32 mouse cellular contexts compared by ENCODE assay signal in genomic region chr8:70459636-70460035, GRCm38 (mm10). TPM values are rescaled to one million over a fixed set of nuclear protein-coding genes. Genes with fewer than 3 reads are reported as not detected.
DNase-seq lines count a peak whose midpoint lies in the region; ATAC-seq and TF ChIP-seq lines count a peak whose summit lies in the region.
"Had no signal": no experiment of that assay in that cellular context is flagged by ENCODE, and none has a peak within 500 bp of the region (broad histone marks: within the 10 kb centered on the region; RNA-seq: fewer than 3 reads in every experiment).

No protein-coding gene starts in this region.

- TF ChIP-seq EP300 in MEL (IDR thresholded peaks at IDR 0.05; ENCODE audit: low read depth in 1 of 2, low read length in 2 of 2) = no peak

- no peak for TF ChIP-seq POLR2A in lung, adult 2 months (IDR thresholded peaks at IDR 0.05; ENCODE audit: borderline replicate concordance, extremely low read depth, low read depth, low read length)
- TF ChIP-seq POLR2A in MEL (IDR thresholded peaks at IDR 0.05; ENCODE audit: control insufficient read depth in 1 of 2, insufficient read depth in 1 of 2, low read depth in 1 of 2, low read length in 2 of 2, poor library complexity in 1 of 2) = no peak

- no peak for ATAC-seq in hindbrain, postnatal 0 days
- no peak for ATAC-seq in hindbrain, embryonic 16.5 days
- ATAC-seq in lung, embryonic 14.5 days (ENCODE audit: insufficient read depth) = no peak
- ATAC-seq: forebrain, embryonic 15.5 days had no signal

- 95% methylated on average over 2 of the region's 2 CpGs for WGBS in hindbrain, postnatal 0 days
- WGBS in hindbrain, embryonic 16.5 days = 93% methylated on average over 2 of the region's 2 CpGs
- WGBS in lung, embryonic 14.5 days = 97% methylated on average over 2 of the region's 2 CpGs
- 96% methylated on average over 2 of the region's 2 CpGs for WGBS in lung, adult 2 months

- no peak overlapping the region for H3K27ac ChIP-seq in hindbrain, postnatal 0 days
- H3K27ac ChIP-seq in hindbrain, embryonic 16.5 days (ENCODE audit: low read depth, low read length) = no peak overlapping the region
- H3K27ac ChIP-seq in lung, embryonic 14.5 days (ENCODE audit: low read depth) = no peak overlapping the region
- H3K27ac ChIP-seq in MEL (ENCODE audit: control insufficient read depth, low read depth, low read length) = no peak overlapping the region
- H3K27ac ChIP-seq: embryonic facial prominence, embryonic 12.5 days; forebrain, embryonic 10.5 days; forebrain, embryonic 15.5 days; hindbrain, embryonic 12.5 days; kidney, embryonic 15.5 days; liver, embryonic 15.5 days had no signal

- TF ChIP-seq RAD21 in MEL (IDR thresholded peaks at IDR 0.05; ENCODE audit: low read depth, low read length) = peak; percentile 4

- DNase-seq in hindbrain, postnatal 0 days (ENCODE audit: low spot score) = no peak
- DNase-seq in lung, embryonic 14.5 days = no peak
- DNase-seq in lung, adult 2 months = no peak
- DNase-seq in MEL (ENCODE audit: low read depth, low spot score) = peak; percentile 18
- DNase-seq in splenic B cell, adult 2 months (ENCODE audit: low read depth, low spot score) = peak; percentile 11
- no peak for DNase-seq in adrenal gland, postnatal 14 days
- no peak for DNase-seq in T-cell, adult 2 months (ENCODE audit: low spot score)
- DNase-seq: adrenal gland, adult 8-10 months; B cell, adult 2 months; cerebellum, adult 9-10 months; embryo, embryonic 11 days; gastrocnemius, postnatal 10 days; heart, postnatal 36 days; kidney, adult 18-20 months; kidney, postnatal 36 days; layer of hippocampus, postnatal 36 days; liver; lung, postnatal 10 days; midbrain, embryonic 14.5 days; retina, postnatal 1 day; right cerebral cortex, postnatal 14 days; thymus, postnatal 4 days had no signal

- no peaks in the 10 kb centered on the region for H3K79me2 ChIP-seq in MEL (ENCODE audit: control insufficient read depth, insufficient read depth, low read length, poor library complexity)

- peak; percentile 16; the same call in 1 of the 2 replicates for TF ChIP-seq CTCF in hindbrain, postnatal 0 days (IDR thresholded peaks at IDR 0.05; ENCODE audit: low read depth)
- TF ChIP-seq CTCF in lung, embryonic 14.5 days (IDR thresholded peaks at IDR 0.05; ENCODE audit: low read depth) = peak; percentile 31; the same call in 1 of the 2 replicates
- TF ChIP-seq CTCF in lung, adult 2 months (IDR thresholded peaks at IDR 0.05; ENCODE audit: insufficient read depth, low read length) = no peak
- peak; percentile 14 to 33 (median 21); a peak in 3 of 6 replicates for TF ChIP-seq CTCF in MEL (IDR thresholded peaks at IDR 0.05 in 2 of 3, conservative IDR thresholded peaks at IDR 0.05 in 1 of 3; ENCODE audit: control insufficient read depth in 1 of 3, insufficient read depth in 1 of 3, low read depth in 2 of 3, low read length in 3 of 3, poor library complexity in 1 of 3, severe bottlenecking in 1 of 3)

- H3K4me2 ChIP-seq in hindbrain, postnatal 0 days (ENCODE audit: low read depth, low read length) = no peak overlapping the region
- no peak overlapping the region for H3K4me2 ChIP-seq in hindbrain, embryonic 16.5 days (ENCODE audit: low read length)
- no peak overlapping the region for H3K4me2 ChIP-seq in lung, embryonic 14.5 days
- H3K4me2 ChIP-seq: embryonic facial prominence, embryonic 12.5 days; forebrain, embryonic 15.5 days; hindbrain, embryonic 12.5 days; kidney, embryonic 15.5 days; liver, embryonic 15.5 days had no signal

- no peaks in the 10 kb centered on the region for H3K36me3 ChIP-seq in hindbrain, postnatal 0 days (ENCODE audit: insufficient read depth, low read length)
- no peaks in the 10 kb centered on the region for H3K36me3 ChIP-seq in hindbrain, embryonic 16.5 days (ENCODE audit: control insufficient read depth, insufficient read depth, low read length)
- no peaks in the 10 kb centered on the region for H3K36me3 ChIP-seq in lung, embryonic 14.5 days (ENCODE audit: insufficient read depth)
- no peaks in the 10 kb centered on the region; a peak in 1 of 4 replicates for H3K36me3 ChIP-seq in MEL (ENCODE audit: control insufficient read depth in 1 of 2, insufficient read depth in 2 of 2, low read length in 2 of 2)
- no peaks in the 10 kb centered on the region for H3K36me3 ChIP-seq in splenic B cell, adult 2 months (ENCODE audit: control insufficient read depth, insufficient read depth, low read length, poor library complexity, severe bottlenecking)
- H3K36me3 ChIP-seq: embryonic facial prominence, embryonic 12.5 days; forebrain, embryonic 15.5 days; heart, embryonic 10.5 days; kidney, embryonic 15.5 days; liver, embryonic 15.5 days had no signal

- no peak overlapping the region for H3K4me3 ChIP-seq in hindbrain, postnatal 0 days (ENCODE audit: low read length)
- no peak overlapping the region for H3K4me3 ChIP-seq in hindbrain, embryonic 16.5 days (ENCODE audit: low read length)
- no peak overlapping the region for H3K4me3 ChIP-seq in lung, embryonic 14.5 days (ENCODE audit: low read depth, low read length)
- no peak overlapping the region for H3K4me3 ChIP-seq in lung, adult 2 months (replicated peaks; ENCODE audit: extremely low read depth, low read depth, low read length)
- no peak overlapping the region for H3K4me3 ChIP-seq in MEL (ENCODE audit: control insufficient read depth in 1 of 2, insufficient read depth in 1 of 2, low read depth in 2 of 2, low read length in 2 of 2)
- H3K4me3 ChIP-seq: embryonic facial prominence, embryonic 12.5 days; forebrain, embryonic 10.5 days; forebrain, embryonic 15.5 days; heart, embryonic 10.5 days; hindbrain, embryonic 12.5 days; kidney, embryonic 15.5 days; liver, embryonic 15.5 days had no signal

- H3K9me3 ChIP-seq in hindbrain, postnatal 0 days (ENCODE audit: low read length) = no peaks in the 10 kb centered on the region
- H3K9me3 ChIP-seq in hindbrain, embryonic 16.5 days (ENCODE audit: control insufficient read depth, low read length) = no peaks in the 10 kb centered on the region
- H3K9me3 ChIP-seq in lung, embryonic 14.5 days (ENCODE audit: low read depth, low read length) = no peaks in the 10 kb centered on the region
- H3K9me3 ChIP-seq in MEL (replicated peaks; ENCODE audit: insufficient read depth, low read length) = no peaks in the 10 kb centered on the region
- H3K9me3 ChIP-seq: embryonic facial prominence, embryonic 12.5 days; forebrain, embryonic 10.5 days; forebrain, embryonic 15.5 days; heart, embryonic 10.5 days; hindbrain, embryonic 12.5 days; kidney, embryonic 15.5 days; liver, embryonic 15.5 days had no signal

- H3K9ac ChIP-seq in hindbrain, postnatal 0 days (replicated peaks; ENCODE audit: low read length) = no peak overlapping the region
- no peak overlapping the region for H3K9ac ChIP-seq in hindbrain, embryonic 16.5 days (ENCODE audit: low read depth, low read length)
- no peak overlapping the region for H3K9ac ChIP-seq in lung, embryonic 14.5 days
- H3K9ac ChIP-seq in MEL (ENCODE audit: control insufficient read depth, low read depth, low read length, poor library complexity, severe bottlenecking) = no peak overlapping the region
- H3K9ac ChIP-seq: embryonic facial prominence, embryonic 12.5 days; forebrain, embryonic 15.5 days; hindbrain, embryonic 12.5 days; kidney, embryonic 15.5 days; liver, embryonic 15.5 days had no signal

- 0 out of 2 replicates have a peak, but pooled peaks cover 3% of the 10 kb centered on the region for H3K4me1 ChIP-seq in hindbrain, postnatal 0 days (ENCODE audit: insufficient read depth, low read length)
- H3K4me1 ChIP-seq in hindbrain, embryonic 16.5 days (ENCODE audit: control insufficient read depth, insufficient read depth, low read depth, low read length) = no peaks in the 10 kb centered on the region
- no peaks in the 10 kb centered on the region for H3K4me1 ChIP-seq in lung, embryonic 14.5 days (ENCODE audit: insufficient read depth)
- H3K4me1 ChIP-seq in lung, adult 2 months (ENCODE audit: control insufficient read depth, insufficient read depth, low read length) = no peaks in the 10 kb centered on the region
- H3K4me1 ChIP-seq in MEL (ENCODE audit: control insufficient read depth in 1 of 2, insufficient read depth in 2 of 2, low read length in 2 of 2) = no peaks in the 10 kb centered on the region
- H3K4me1 ChIP-seq: embryonic facial prominence, embryonic 12.5 days; forebrain, embryonic 15.5 days; kidney, embryonic 15.5 days had no signal

- H3K27me3 ChIP-seq in hindbrain, postnatal 0 days (ENCODE audit: insufficient read depth, low read length) = no peaks in the 10 kb centered on the region
- H3K27me3 ChIP-seq in hindbrain, embryonic 16.5 days (replicated peaks; ENCODE audit: control insufficient read depth, insufficient read depth, low read length) = no peaks in the 10 kb centered on the region
- H3K27me3 ChIP-seq in lung, embryonic 14.5 days (ENCODE audit: insufficient read depth, low read length) = no peaks in the 10 kb centered on the region
- no peaks in the 10 kb centered on the region for H3K27me3 ChIP-seq in MEL (ENCODE audit: control insufficient read depth in 1 of 2, insufficient read depth in 2 of 2, low read length in 2 of 2)
- H3K27me3 ChIP-seq in splenic B cell, adult 2 months (ENCODE audit: control insufficient read depth, insufficient read depth, low read length, poor library complexity, severe bottlenecking) = no peaks in the 10 kb centered on the region
- H3K27me3 ChIP-seq: embryonic facial prominence, embryonic 12.5 days; forebrain, embryonic 15.5 days; hindbrain, embryonic 12.5 days; kidney, embryonic 15.5 days; liver, embryonic 15.5 days had no signal

RNA-seq across cellular contexts. Expression of gene Klhl26, which starts 17.1 kb away (rescaled TPM):
- 61.8 and 65.4 TPM in 2 replicates for total RNA-seq in hindbrain, postnatal 0 days (2014; rRNA removed)
- polyA plus RNA-seq in hindbrain, postnatal 0 days (2015; fragmentation: Nextera tagmentation; extraction: Ambion mirVana) = 33.6 and 35.8 TPM in 2 replicates
- polyA plus RNA-seq in hindbrain, embryonic 16.5 days (2015; fragmentation: Nextera tagmentation; extraction: Ambion mirVana) = 36.1 and 37.5 TPM in 2 replicates
- polyA plus RNA-seq in lung, embryonic 14.5 days (2014; fragmentation: Nextera tagmentation; extraction: Ambion mirVana) = 21.8 and 24.4 TPM in 2 replicates
- polyA plus RNA-seq in lung, adult 2 months (2012; rRNA removed) = 51.3 and 57.2 TPM in 2 replicates
- total RNA-seq in MEL (2012; rRNA removed) = 7.6 and 8.0 TPM in 2 replicates
- polyA plus RNA-seq in MEL (2012; ENCODE audit: insufficient read depth in 1 of 2, insufficient read length in 2 of 2, low read depth in 1 of 2, low replicate concordance in 2 of 2, missing spikeins in 1 of 2) = 10 to 100 TPM in 1 of 2 experiments, not detected in 1; 11.4 TPM
- 15.7 and 16.3 TPM in 2 replicates for total RNA-seq in adrenal gland, postnatal 14 days (2021)

RNA-seq across cellular contexts. Expression of gene Crtc1, which starts 20.3 kb away (rescaled TPM):
- 51.8 and 54.0 TPM in 2 replicates for total RNA-seq in hindbrain, postnatal 0 days (2014; rRNA removed)
- polyA plus RNA-seq in hindbrain, postnatal 0 days (2015; fragmentation: Nextera tagmentation; extraction: Ambion mirVana) = 31.5 and 39.3 TPM in 2 replicates
- 45.9 and 55.1 TPM in 2 replicates for polyA plus RNA-seq in hindbrain, embryonic 16.5 days (2015; fragmentation: Nextera tagmentation; extraction: Ambion mirVana)
- polyA plus RNA-seq in lung, embryonic 14.5 days (2014; fragmentation: Nextera tagmentation; extraction: Ambion mirVana) = 15.5 and 21.8 TPM in 2 replicates
- 18.7 and 20.4 TPM in 2 replicates for polyA plus RNA-seq in lung, adult 2 months (2012; rRNA removed)
- 3.0 and 3.3 TPM in 2 replicates for total RNA-seq in MEL (2012; rRNA removed)
- polyA plus RNA-seq in MEL (2012; ENCODE audit: insufficient read depth in 1 of 2, insufficient read length in 2 of 2, low read depth in 1 of 2, low replicate concordance in 2 of 2, missing spikeins in 1 of 2) = 10 to 100 TPM in 1 of 2 experiments, not detected in 1; 18.0 TPM
- total RNA-seq in adrenal gland, postnatal 14 days (2021) = 19.4 and 20.6 TPM in 2 replicates

RNA-seq across cellular contexts. Expression of gene Tmem59l, which starts 27.5 kb away (rescaled TPM):
- total RNA-seq in hindbrain, postnatal 0 days (2014; rRNA removed) = 196 and 198 TPM in 2 replicates
- polyA plus RNA-seq in hindbrain, postnatal 0 days (2015; fragmentation: Nextera tagmentation; extraction: Ambion mirVana) = 191 and 205 TPM in 2 replicates
- 164 and 190 TPM in 2 replicates for polyA plus RNA-seq in hindbrain, embryonic 16.5 days (2015; fragmentation: Nextera tagmentation; extraction: Ambion mirVana)
- polyA plus RNA-seq in lung, embryonic 14.5 days (2014; fragmentation: Nextera tagmentation; extraction: Ambion mirVana) = 6.7 and 8.3 TPM in 2 replicates
- 10.5 and 12.2 TPM in 2 replicates for polyA plus RNA-seq in lung, adult 2 months (2012; rRNA removed)
- total RNA-seq in MEL (2012; rRNA removed) = not detected in 2 replicates
- polyA plus RNA-seq in MEL (2012; ENCODE audit: insufficient read depth in 1 of 2, insufficient read length in 2 of 2, low read depth in 1 of 2, low replicate concordance in 2 of 2, missing spikeins in 1 of 2) = not detected
- total RNA-seq in adrenal gland, postnatal 14 days (2021) = 4.6 and 5.6 TPM in 2 replicates
- total RNA-seq: granulocyte monocyte progenitor cell, adult 5-6 weeks; heart, postnatal 36 days; monocyte, adult 5-6 weeks had no signal
- polyA plus RNA-seq: liver, embryonic 15.5 days had no signal

RNA-seq across cellular contexts. Expression of gene Crlf1, which starts 33.3 kb away (rescaled TPM):
- total RNA-seq in hindbrain, postnatal 0 days (2014; rRNA removed) = 6.5 and 26.7 TPM in 2 replicates
- 16.3 and 17.3 TPM in 2 replicates for polyA plus RNA-seq in hindbrain, postnatal 0 days (2015; fragmentation: Nextera tagmentation; extraction: Ambion mirVana)
- 9.3 and 15.5 TPM in 2 replicates for polyA plus RNA-seq in hindbrain, embryonic 16.5 days (2015; fragmentation: Nextera tagmentation; extraction: Ambion mirVana)
- polyA plus RNA-seq in lung, embryonic 14.5 days (2014; fragmentation: Nextera tagmentation; extraction: Ambion mirVana) = 151 and 165 TPM in 2 replicates
- 27.7 and 34.3 TPM in 2 replicates for polyA plus RNA-seq in lung, adult 2 months (2012; rRNA removed)
- total RNA-seq in MEL (2012; rRNA removed) = 3.8 and 6.6 TPM in 2 replicates
- polyA plus RNA-seq in MEL (2012; ENCODE audit: insufficient read depth in 1 of 2, insufficient read length in 2 of 2, low read depth in 1 of 2, low replicate concordance in 2 of 2, missing spikeins in 1 of 2) = 10 to 100 TPM in 1 of 2 experiments, not detected in 1; 26.6 TPM
- total RNA-seq in adrenal gland, postnatal 14 days (2021) = not detected in 2 replicates
- total RNA-seq: granulocyte monocyte progenitor cell, adult 5-6 weeks; monocyte, adult 5-6 weeks had no signal

RNA-seq across cellular contexts. Expression of gene Rex1bd, which starts 46.9 kb away (rescaled TPM):
- total RNA-seq in hindbrain, postnatal 0 days (2014; rRNA removed) = 140 TPM in 2 replicates
- 188 and 190 TPM in 2 replicates for polyA plus RNA-seq in hindbrain, postnatal 0 days (2015; fragmentation: Nextera tagmentation; extraction: Ambion mirVana)
- 173 and 192 TPM in 2 replicates for polyA plus RNA-seq in hindbrain, embryonic 16.5 days (2015; fragmentation: Nextera tagmentation; extraction: Ambion mirVana)
- 113 and 126 TPM in 2 replicates for polyA plus RNA-seq in lung, embryonic 14.5 days (2014; fragmentation: Nextera tagmentation; extraction: Ambion mirVana)
- 145 and 178 TPM in 2 replicates for polyA plus RNA-seq in lung, adult 2 months (2012; rRNA removed)
- 200 and 204 TPM in 2 replicates for total RNA-seq in MEL (2012; rRNA removed)
- 100 to 1,000 TPM in 1 of 2 experiments, not detected in 1; 145 TPM for polyA plus RNA-seq in MEL (2012; ENCODE audit: insufficient read depth in 1 of 2, insufficient read length in 2 of 2, low read depth in 1 of 2, low replicate concordance in 2 of 2, missing spikeins in 1 of 2)
- total RNA-seq in adrenal gland, postnatal 14 days (2021) = 116 and 123 TPM in 2 replicates

Comparison
In these comparisons a context has a peak if more than half of its experiments do, and no peak if none do; other contexts are left out.
1. DNase-seq: peak in MEL (single experiment) and splenic B cell, adult 2 months (single experiment); none in hindbrain, postnatal 0 days (single experiment), lung, embryonic 14.5 days (single experiment), lung, adult 2 months (single experiment), adrenal gland, postnatal 14 days (single experiment) and T-cell, adult 2 months (single experiment).
2. RNA of gene Tmem59l, which starts 27.5 kb away (polyA plus RNA-seq): 191 to 205 TPM in hindbrain, postnatal 0 days and 164 to 190 TPM in hindbrain, embryonic 16.5 days; 10.5 to 12.2 TPM in lung, adult 2 months, 6.7 to 8.3 TPM in lung, embryonic 14.5 days and not detected in MEL; every median in the first group is over 10 times any median in the second.